Mouse (Mus musculus): ENCODE data around the gene Pgm2l1.
"Not testable (repeated sequence)": the region's sequence is repeated elsewhere in the genome, so short reads cannot be mapped to it uniquely, and the experiment has no call there.

Pgm2l1 gene

DNA sequence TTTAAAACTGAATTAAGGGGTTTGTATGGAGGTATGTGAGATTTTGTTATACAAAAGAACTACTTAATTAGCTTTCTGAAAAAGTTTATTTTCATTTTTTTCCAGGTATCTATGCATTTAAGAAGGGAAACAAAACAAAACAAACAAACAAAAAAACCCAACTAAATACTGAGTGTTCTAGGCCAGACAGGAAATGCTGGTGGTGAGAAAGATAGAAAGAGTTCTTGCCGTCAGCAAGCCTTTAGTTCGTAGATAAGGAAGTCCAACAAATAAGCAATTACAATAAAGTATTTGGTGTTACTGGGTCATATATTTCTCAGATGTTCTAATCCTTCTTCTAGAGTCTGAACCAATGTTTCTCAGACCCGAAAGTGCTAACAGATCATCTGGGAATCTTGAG, 1.8 kb downstream of the Pgm2l1 start:
- no peak for DNase-seq (ENCODE audit: low spot score in 2 of 2)

DNA sequence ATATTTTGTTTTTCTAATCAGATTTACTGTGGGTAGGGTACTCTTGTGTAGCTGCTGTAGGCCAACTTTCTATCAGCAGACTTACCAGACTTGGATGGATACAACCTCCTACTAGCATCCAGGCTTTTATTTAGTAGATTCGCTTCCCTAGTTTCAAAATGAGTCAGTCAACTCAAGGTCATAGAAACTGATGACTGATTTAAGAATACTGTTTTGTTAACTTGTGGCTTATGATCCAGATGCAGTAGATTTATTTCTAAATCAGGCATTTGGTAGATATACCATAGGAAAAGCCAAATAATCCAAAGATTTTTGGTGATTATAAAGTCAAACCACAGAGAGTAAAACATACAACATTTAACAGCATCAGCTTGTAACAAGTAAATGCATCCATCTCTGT, 3.5 kb downstream of the Pgm2l1 start:
- no peak for DNase-seq (ENCODE audit: low spot score in 2 of 2)

DNA sequence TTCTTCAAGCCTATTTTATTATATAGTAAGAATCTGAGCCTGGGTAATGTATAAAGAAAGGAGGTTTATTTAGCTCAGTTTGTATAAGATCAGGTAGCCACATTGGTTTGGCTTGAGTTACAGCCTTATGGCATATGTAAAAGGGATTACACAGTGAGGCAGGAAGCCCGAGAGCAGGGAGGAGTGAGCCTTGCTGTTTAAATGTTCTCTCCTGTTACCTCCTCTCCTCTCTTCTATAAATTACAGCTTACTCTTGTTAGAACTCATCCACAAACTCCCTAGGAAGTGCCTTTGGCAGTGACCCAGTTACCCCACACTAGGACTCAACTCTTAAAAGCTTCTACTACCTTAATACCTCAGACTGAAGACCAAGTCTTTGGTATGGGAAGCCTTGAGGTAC, 4.5 kb downstream of the Pgm2l1 start:
- no peak for DNase-seq (ENCODE audit: low spot score in 2 of 2)

DNA sequence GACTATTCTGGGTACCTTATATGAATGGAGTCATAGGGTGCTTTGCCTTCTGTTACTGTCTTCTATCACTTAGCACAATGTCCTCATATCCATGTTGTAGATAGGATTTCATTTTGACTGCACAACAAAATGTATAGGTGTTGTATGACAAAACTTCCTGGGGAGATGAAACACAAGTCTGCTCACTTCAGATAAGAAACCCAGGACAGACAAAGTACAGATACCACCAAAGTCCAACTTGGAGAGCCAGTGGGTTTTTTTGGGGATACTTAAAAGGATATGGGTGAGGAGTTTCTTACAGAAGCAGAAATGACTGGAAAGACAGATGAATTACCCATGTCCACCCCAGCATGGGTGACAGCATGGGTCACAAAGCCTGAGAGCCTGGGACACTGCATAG, 6.5 kb downstream of the Pgm2l1 start:
- DNase-seq (ENCODE audit: low spot score in 2 of 2) = no peak

DNA sequence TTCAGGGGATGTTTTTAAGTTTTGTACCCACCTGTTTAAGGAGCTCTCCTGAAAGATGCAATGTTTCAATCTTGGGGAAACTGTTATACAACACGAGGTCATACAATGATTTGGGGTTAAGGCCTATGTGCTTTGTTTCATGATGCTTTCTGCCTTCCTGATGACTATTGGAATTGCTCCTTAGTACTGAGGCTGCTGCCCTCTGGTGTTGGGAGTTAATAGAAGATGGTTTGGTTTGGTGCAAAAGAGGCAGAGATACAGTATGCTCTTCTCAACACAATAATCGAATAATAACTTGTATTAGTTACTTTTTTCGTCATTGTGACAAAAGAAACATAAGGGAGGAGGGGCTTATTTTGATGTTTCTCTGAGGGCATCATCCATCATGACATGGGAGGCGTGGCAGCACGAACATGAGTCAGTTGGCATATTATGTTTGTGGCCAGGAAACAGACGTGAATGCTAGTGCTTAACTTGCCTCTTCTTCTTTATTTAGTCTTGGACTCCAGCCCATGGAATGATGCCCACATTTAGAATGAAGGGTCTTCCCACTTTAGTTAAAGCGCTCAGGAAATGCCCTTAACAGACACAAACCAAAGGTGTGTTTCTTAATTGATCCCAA, 7.2 kb downstream of the Pgm2l1 start:
- peak in 1 of 2 experiments; percentile 47 for DNase-seq (ENCODE audit: low spot score in 2 of 2)

DNA sequence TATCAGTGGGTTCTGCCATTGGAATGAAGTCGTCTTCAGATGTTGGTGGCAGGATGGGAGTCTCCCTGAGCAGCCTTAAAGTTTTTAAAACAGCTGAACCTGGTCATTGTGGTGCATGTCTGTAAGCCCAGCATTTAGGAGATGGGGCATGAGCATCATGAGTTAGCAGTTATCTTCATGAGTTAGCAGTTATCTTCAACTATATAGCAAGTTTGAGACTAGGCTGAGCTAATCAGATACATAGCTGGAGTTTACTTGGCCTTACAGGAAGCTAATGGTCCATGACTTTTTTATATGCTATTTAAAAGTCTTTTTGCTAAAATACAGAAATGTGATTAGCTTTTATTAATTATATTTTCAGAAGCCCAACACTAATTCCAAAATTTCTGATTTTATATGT, 11.1 kb downstream of the Pgm2l1 start:
- no peak for DNase-seq (ENCODE audit: low spot score in 2 of 2)

- DNase-seq (ENCODE audit: low spot score in 2 of 2) = no peak
Observed at GRCm38 (mm10) chr7:100240601-100241000, 13.4 kb downstream of the Pgm2l1 start.

DNA sequence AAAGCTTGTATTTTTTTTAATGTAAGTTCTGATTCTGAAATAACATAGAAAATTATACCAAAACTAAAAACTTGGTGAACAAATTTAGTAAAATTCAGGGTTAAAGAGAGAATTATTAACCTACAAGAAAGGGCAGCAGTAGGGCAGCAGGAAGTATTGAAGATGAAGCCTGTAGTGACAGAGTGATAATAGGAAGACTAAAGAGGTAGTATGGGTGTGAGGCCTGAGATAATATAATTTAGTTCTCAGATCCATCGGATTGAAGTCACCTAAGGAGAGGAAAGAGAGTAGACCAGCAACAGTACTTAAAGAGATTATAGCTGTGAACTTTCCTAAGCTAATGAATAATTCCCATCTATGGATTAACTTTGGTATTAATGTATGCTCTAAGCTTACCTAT, 15.8 kb downstream of the Pgm2l1 start:
- DNase-seq (ENCODE audit: low spot score in 2 of 2) = no peak

DNA sequence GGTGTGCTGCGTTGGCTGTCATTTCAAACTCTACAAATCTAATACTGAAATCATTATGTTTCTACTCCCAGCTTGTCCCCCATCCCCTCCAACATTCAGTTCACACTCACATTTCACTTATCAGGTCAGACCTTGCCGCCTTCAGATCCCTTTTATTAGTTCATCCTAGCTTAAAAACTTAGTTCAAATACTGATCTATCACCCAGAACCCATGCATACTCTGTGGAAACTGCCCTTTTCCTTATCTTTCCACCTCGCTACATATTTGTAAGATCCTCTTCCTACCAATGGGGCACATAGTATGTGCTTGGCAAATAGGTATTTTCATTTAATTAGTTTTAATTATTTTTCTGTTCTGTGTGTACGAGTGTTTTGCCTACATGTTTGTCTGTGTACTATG, 17.0 kb downstream of the Pgm2l1 start:
- no peak for DNase-seq (ENCODE audit: low spot score in 2 of 2)

DNA sequence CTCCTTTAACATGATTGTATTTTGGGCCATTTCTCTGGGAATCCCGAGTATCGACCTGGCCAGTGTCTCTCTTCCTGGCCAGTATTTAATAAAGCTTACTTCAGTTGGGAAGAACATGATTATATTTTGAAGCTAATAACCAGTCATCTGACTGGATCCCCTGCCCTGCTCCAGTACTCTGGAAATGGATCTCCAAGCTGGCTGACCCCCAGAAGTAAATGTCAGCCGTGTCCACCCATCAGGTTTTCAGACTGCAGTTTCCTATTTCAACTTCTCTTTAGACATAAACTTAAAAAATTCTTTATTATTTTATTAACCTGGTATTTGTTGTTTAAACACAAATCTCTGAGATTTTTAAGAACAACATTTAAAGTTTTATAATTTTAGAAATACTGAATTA, 18.0 kb downstream of the Pgm2l1 start:
- DNase-seq (ENCODE audit: low spot score in 2 of 2) = no peak

- no peak for DNase-seq (ENCODE audit: low spot score in 2 of 2)
Observed at GRCm38 (mm10) chr7:100250667-100251066, 23.5 kb downstream of the Pgm2l1 start.

DNA sequence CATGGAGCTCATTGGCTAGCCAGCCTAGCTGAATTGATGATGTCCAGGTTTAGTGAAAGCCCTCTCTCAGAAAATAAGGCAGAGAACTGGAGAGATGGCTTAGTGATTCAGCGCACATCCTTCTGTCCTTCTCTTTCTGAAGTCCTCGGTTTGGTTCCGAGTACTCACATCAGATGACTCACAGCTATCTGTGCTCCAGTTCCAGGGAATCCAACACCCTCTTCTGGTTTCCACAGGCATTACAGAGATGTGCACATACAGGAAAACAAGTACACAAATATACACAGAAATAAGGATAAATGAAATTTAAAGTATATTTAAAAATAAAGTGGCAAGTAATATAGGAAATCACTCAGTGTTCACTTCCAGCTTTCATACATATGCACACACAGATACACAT, 35.2 kb downstream of the Pgm2l1 start:
- DNase-seq (ENCODE audit: low spot score in 2 of 2) = no peak

GRCm38 (mm10) chr7:100264934-100265333, 37.7 kb downstream of the Pgm2l1 start:
- not testable (repeated sequence) for DNase-seq (ENCODE audit: low spot score in 2 of 2)

GRCm38 (mm10) chr7:100272369-100272768, 45.2 kb downstream of the Pgm2l1 start:
- no peak for DNase-seq (ENCODE audit: low spot score in 2 of 2)

DNA sequence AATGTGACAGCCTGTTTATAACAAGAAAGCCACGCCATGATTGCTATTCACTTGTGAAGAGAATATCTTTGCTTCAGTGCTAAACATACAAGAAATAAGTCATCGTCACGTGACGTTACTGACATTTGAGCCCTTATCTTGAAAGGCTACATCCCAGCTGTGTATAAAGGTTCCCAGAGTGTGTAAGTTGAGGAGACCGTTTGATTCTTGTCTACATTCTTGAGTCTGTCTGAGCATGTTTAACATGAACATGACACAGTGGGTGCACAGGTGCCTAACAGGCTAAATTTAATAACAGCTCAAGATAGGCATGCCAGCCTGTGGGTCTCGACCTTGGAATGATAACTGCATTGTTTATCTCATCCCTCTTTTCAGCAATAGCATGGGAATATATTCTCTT, 47.3 kb downstream of the Pgm2l1 start:
- no peak for DNase-seq (ENCODE audit: low spot score in 2 of 2)

GRCm38 (mm10) chr7:100276397-100276796, 49.2 kb downstream of the Pgm2l1 start:
- DNase-seq (ENCODE audit: low spot score in 2 of 2) = no peak

- DNase-seq (ENCODE audit: low spot score in 2 of 2) = peak in 1 of 2 experiments; percentile 51
Observed at GRCm38 (mm10) chr7:100279803-100280202, 52.6 kb downstream of the Pgm2l1 start.

DNA sequence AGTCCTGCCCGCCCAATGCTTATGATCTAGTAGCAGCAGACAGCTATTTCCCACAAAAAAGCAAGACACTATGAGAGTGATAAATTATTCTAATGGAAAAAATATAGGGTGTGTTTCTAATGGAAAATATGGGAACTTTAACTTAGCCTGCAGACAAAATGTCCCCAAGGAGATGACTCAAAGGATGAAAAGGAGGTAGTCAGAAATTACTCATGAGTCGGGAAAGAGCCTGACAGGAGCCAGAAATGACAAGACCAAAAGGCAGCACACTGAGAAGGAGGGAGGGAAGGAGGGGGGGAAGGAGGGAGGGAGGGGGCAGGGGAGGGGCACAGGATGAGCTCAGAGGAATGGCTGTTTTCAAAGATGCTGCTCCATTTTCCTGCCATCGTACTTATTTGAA, 54.4 kb downstream of the Pgm2l1 start:
- DNase-seq (ENCODE audit: low spot score in 2 of 2) = no peak

- DNase-seq (ENCODE audit: low spot score in 2 of 2) = no peak
Observed at GRCm38 (mm10) chr7:100283298-100283697, 56.1 kb downstream of the Pgm2l1 start.

- no peak for DNase-seq (ENCODE audit: low spot score in 2 of 2)
Observed at GRCm38 (mm10) chr7:100285383-100285782, 58.2 kb downstream of the Pgm2l1 start, which contains the start of gene P4ha3. TSS of gene P4ha3 (plus strand) at chr7:100285520.

GRCm38 (mm10) chr7:100287748-100288578, 60.8 kb downstream of the Pgm2l1 start:
- no peak for DNase-seq (ENCODE audit: low spot score in 2 of 2)

DNA sequence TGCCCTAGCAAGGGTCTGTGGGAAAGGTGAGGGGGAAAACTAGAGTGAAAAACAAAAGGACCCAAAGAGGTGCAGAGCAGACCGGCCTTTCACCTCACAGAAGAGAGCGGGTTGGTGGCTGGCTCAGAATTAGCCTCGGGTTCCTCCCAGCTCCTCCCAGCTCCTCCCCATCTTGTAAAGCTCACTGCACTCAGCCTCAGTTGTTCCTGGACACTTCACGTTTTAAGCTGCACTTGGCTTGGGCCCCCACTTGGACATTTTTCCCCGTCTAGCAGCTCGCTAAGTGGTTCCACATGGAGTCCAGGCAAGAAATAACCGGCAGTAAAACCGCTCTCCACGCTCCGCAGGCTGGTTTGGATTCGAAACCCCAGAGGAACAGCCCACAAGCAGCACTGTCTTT, 61.4 kb downstream of the Pgm2l1 start:
- DNase-seq (ENCODE audit: low spot score in 2 of 2) = no peak

DNA sequence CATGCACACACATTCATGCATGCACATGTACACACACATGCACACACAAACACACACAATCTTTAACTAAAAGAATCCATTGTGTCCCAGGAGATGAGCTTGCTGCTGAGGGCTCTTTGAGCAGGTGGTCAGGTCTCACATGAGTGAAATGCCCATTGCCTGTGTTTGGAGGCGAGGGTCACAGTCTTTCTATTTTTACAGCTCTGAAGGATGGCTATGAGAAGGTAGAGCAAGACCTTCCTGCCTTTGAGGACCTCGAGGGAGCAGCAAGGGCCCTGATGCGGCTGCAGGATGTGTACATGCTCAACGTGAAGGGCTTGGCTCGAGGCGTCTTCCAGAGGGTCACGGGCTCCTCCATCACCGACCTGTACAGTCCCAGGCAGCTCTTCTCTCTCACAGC, 66.4 kb downstream of the Pgm2l1 start:
- DNase-seq (ENCODE audit: low spot score in 2 of 2) = no peak

Data from left cerebral cortex, adult 9 months (tissue).